Mouse (Mus musculus) CH12.LX (cell line): Measurements from ENCODE around the gene Prlh.

Experiments used
- CTCF ChIP-seq, 2 experiments: IDR thresholded peaks in 1 of 2; conservative IDR thresholded peaks in 1 of 2; 2 replicates each; pipeline ENCODE4 v1.5.1; 2011 to 2012; ENCODE audit warnings: low read depth in 2 of 2, low read length in 2 of 2, improper control_type of control experiment in 1 of 2, inconsistent platforms in 1 of 2, mild to moderate bottlenecking in 1 of 2, moderate library complexity in 1 of 2
- GABPA ChIP-seq: IDR thresholded peaks from 2 replicates; pipeline ENCODE4 v1.6.1; 2012; ENCODE audit warnings: low read depth, low read length, improper control_type of control experiment, inconsistent platforms; ENCODE audit not compliant: insufficient replicate concordance
- KAT2A ChIP-seq: IDR thresholded peaks from 2 replicates; pipeline ENCODE4 v1.6.1; 2012; ENCODE audit warnings: low read length, improper control_type of control experiment, inconsistent platforms; ENCODE audit not compliant: insufficient replicate concordance
- MAFK ChIP-seq: IDR thresholded peaks from 2 replicates; pipeline ENCODE4 v1.6.1; 2011; ENCODE audit warnings: low read length, improper control_type of control experiment; ENCODE audit not compliant: insufficient replicate concordance
- MYC ChIP-seq: IDR thresholded peaks from 2 replicates; pipeline ENCODE4 v1.6.1; 2011; ENCODE audit warnings: low read depth, mild to moderate bottlenecking, improper control_type of control experiment, low read length
- POLR2A ChIP-seq: IDR thresholded peaks from 2 replicates; pipeline ENCODE4 v1.6.1; 2011; ENCODE audit warnings: low read depth, mild to moderate bottlenecking, improper control_type of control experiment, low read length
- TCF12 ChIP-seq: IDR thresholded peaks from 2 replicates; pipeline ENCODE4 v1.6.1; 2014; ENCODE audit warnings: low read depth, mild to moderate bottlenecking, inconsistent platforms, low read length, improper control_type of control experiment
- USF1 ChIP-seq: IDR thresholded peaks from 2 replicates; pipeline ENCODE4 v1.6.1; 2014; ENCODE audit warnings: low read depth, mild to moderate bottlenecking, inconsistent platforms, low read length, improper control_type of control experiment

DNA sequence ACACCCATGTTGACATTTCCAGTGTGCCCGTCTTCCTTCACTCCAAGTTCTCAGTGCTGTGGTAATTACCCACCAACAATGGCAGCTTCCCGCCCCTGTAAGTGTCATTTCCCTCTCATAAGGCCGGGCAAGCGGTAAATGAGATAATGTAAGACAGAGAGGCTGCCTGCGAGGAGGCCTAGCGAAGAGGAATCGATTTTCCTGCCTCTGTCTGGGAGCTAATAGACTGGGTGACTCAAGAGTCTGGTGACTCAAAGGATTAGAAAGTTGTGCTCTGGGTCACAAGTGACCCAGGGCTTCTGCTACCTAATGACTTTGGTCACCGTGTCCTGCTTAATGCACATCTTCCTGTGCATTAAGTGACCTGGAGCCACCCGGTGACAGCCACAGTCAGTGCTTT lies 15.9 kb upstream of the Prlh start:
- no peak for TF ChIP-seq TCF12
- TF ChIP-seq CTCF (conservative IDR thresholded peaks at IDR 0.05 in 1 of 2, IDR thresholded peaks at IDR 0.05 in 1 of 2; ENCODE audit: low read depth in 2 of 2, low read length in 2 of 2): no peak
- no peak for TF ChIP-seq GABPA
- TF ChIP-seq USF1: no peak
- no peak for TF ChIP-seq MAFK
- no peak for TF ChIP-seq KAT2A
- TF ChIP-seq MYC: no peak
- no peak for TF ChIP-seq POLR2A
